In genomic region chr6:82042296-82043125, GRCm38 (mm10) we compare ENCODE assay signal across 7 mouse cellular contexts. TPM values are rescaled to one million over a fixed set of nuclear protein-coding genes. Genes with fewer than 3 reads are reported as not detected.
A peak's percentile ranks its signal among the peaks of the same experiment; 100 is the strongest.
DNase-seq lines count a peak whose midpoint lies in the region; ATAC-seq and TF ChIP-seq lines count a peak whose summit lies in the region.

No protein-coding gene starts in this region.

- no peaks in the 10 kb centered on the region for H3K9me3 ChIP-seq in embryonic facial prominence, embryonic 10.5 days
- no peaks in the 10 kb centered on the region for H3K9me3 ChIP-seq in hindbrain, embryonic 11.5 days (ENCODE audit: control insufficient read depth, low read length)
- H3K9me3 ChIP-seq in midbrain, postnatal 0 days (ENCODE audit: low read length): no peaks in the 10 kb centered on the region

- peaks cover 58% of the 10 kb centered on the region for H3K4me1 ChIP-seq in embryonic facial prominence, embryonic 10.5 days
- H3K4me1 ChIP-seq in hindbrain, embryonic 11.5 days (replicated peaks; ENCODE audit: control insufficient read depth, insufficient read depth, low read length): no peaks in the 10 kb centered on the region
- no peaks in the 10 kb centered on the region for H3K4me1 ChIP-seq in midbrain, postnatal 0 days (ENCODE audit: insufficient read depth, low read length)

- peak overlapping the region; percentile 73 for H3K4me3 ChIP-seq in embryonic facial prominence, embryonic 10.5 days
- peak overlapping the region; percentile 49 for H3K4me3 ChIP-seq in hindbrain, embryonic 11.5 days (ENCODE audit: low read depth, low read length)
- H3K4me3 ChIP-seq in midbrain, postnatal 0 days (ENCODE audit: low read depth, low read length): peak overlapping the region; percentile 46

- H3K36me3 ChIP-seq in embryonic facial prominence, embryonic 10.5 days (replicated peaks): no peaks in the 10 kb centered on the region
- no peaks in the 10 kb centered on the region for H3K36me3 ChIP-seq in hindbrain, embryonic 11.5 days (ENCODE audit: control insufficient read depth, insufficient read depth, low read length)
- H3K36me3 ChIP-seq in midbrain, postnatal 0 days (ENCODE audit: insufficient read depth, low read length): no peaks in the 10 kb centered on the region

- WGBS in embryonic facial prominence, embryonic 10.5 days: under 1% methylated on average over 35 of the region's 35 CpGs
- 0% methylated on average over 35 of the region's 35 CpGs for WGBS in hindbrain, embryonic 11.5 days
- under 1% methylated on average over 35 of the region's 35 CpGs for WGBS in midbrain, postnatal 0 days

- ATAC-seq in hindbrain, embryonic 11.5 days (ENCODE audit: low FRiP score): peak; percentile 69
- ATAC-seq in midbrain, postnatal 0 days (ENCODE audit: low FRiP score): no peak

- H3K27me3 ChIP-seq in embryonic facial prominence, embryonic 10.5 days (replicated peaks; ENCODE audit: low read depth, poor library complexity, severe bottlenecking): peaks cover 77% of the 10 kb centered on the region
- peaks cover 12% of the 10 kb centered on the region for H3K27me3 ChIP-seq in hindbrain, embryonic 11.5 days (ENCODE audit: control insufficient read depth, insufficient read depth, low read length)
- peaks cover 12% of the 10 kb centered on the region for H3K27me3 ChIP-seq in midbrain, postnatal 0 days (ENCODE audit: insufficient read depth, low read length)

- TF ChIP-seq CTCF in midbrain, postnatal 0 days (IDR thresholded peaks at IDR 0.05): peak; percentile 52

- peak; percentile 22 for DNase-seq in urinary bladder, postnatal 14 days (ENCODE audit: low spot score)
- no peak for DNase-seq in urinary bladder, adult 18-20 months (ENCODE audit: low spot score in 2 of 2)
- DNase-seq in embryonic facial prominence, embryonic 10.5 days (ENCODE audit: low spot score): peak; percentile 76
- DNase-seq in hindbrain, embryonic 11.5 days (ENCODE audit: low spot score): peak; percentile 62
- DNase-seq in liver: peak; percentile 39
- DNase-seq in midbrain, postnatal 0 days (ENCODE audit: low spot score): no peak
- no peak for DNase-seq in thymus, adult 18-20 months

- H3K9ac ChIP-seq in hindbrain, embryonic 11.5 days (ENCODE audit: low read depth, low read length): peak overlapping the region; percentile 42; the same call in 1 of the 2 replicates
- H3K9ac ChIP-seq in midbrain, postnatal 0 days (replicated peaks; ENCODE audit: low read length, poor library complexity, severe bottlenecking): 0 out of 2 replicates have a peak overlapping the region, but pooled peaks have one; percentile 29

- peak overlapping the region; percentile 87 for H3K27ac ChIP-seq in embryonic facial prominence, embryonic 10.5 days (replicated peaks)
- no peak overlapping the region for H3K27ac ChIP-seq in hindbrain, embryonic 11.5 days (ENCODE audit: low read depth, low read length)
- no peak overlapping the region for H3K27ac ChIP-seq in midbrain, postnatal 0 days (ENCODE audit: low read depth, low read length)

- peak overlapping the region; percentile 96 for H3K4me2 ChIP-seq in hindbrain, embryonic 11.5 days (replicated peaks; ENCODE audit: low read depth, low read length)
- peak overlapping the region; percentile 99 for H3K4me2 ChIP-seq in midbrain, postnatal 0 days (ENCODE audit: low read depth, low read length, poor library complexity, severe bottlenecking)

RNA-seq across cellular contexts. Expression of gene Eva1a, which starts 1.7 kb away (rescaled TPM):
- 7.0 and 9.1 TPM in 2 replicates for polyA plus RNA-seq in embryonic facial prominence, embryonic 10.5 days (2016; fragmentation: Nextera tagmentation; extraction: Ambion mirVana)
- polyA plus RNA-seq in hindbrain, embryonic 11.5 days (2014; fragmentation: Nextera tagmentation; extraction: Ambion mirVana): 3.8 and 4.7 TPM in 2 replicates
- 0.66 and 2.8 TPM in 2 replicates for total RNA-seq in midbrain, postnatal 0 days (2014; rRNA removed)
- polyA plus RNA-seq in midbrain, postnatal 0 days (2015; fragmentation: Nextera tagmentation; extraction: Ambion mirVana): 0.64 and 0.91 TPM in 2 replicates

Comparison
In these comparisons a context has a peak if more than half of its experiments do, and no peak if none do; other contexts are left out.
1. DNase-seq: peak in urinary bladder, postnatal 14 days (single experiment), embryonic facial prominence, embryonic 10.5 days (single experiment), hindbrain, embryonic 11.5 days (single experiment) and liver (single experiment); none in urinary bladder, adult 18-20 months (0 of 2), midbrain, postnatal 0 days (single experiment) and thymus, adult 18-20 months (0 of 2).
2. Peak in every context shown above with its lines, with median percentiles within 50 percentile points of each other: H3K4me3 ChIP-seq.